Mouse (Mus musculus) megakaryocyte, embryonic 14.5 days (primary cell): Measurements from ENCODE around the gene Gbp7.

Source experiments
- FLI1 ChIP-seq: IDR thresholded peaks from 2 replicates; pipeline ENCODE4 v1.6.1; 2012; ENCODE audit warnings: low read length, inconsistent platforms, mixed read lengths
- GATA1 ChIP-seq: IDR thresholded peaks from 3 replicates; pipeline ENCODE4 v1.6.1; 2012; ENCODE audit warnings: mixed read lengths, low read length, inconsistent platforms, borderline replicate concordance

DNA sequence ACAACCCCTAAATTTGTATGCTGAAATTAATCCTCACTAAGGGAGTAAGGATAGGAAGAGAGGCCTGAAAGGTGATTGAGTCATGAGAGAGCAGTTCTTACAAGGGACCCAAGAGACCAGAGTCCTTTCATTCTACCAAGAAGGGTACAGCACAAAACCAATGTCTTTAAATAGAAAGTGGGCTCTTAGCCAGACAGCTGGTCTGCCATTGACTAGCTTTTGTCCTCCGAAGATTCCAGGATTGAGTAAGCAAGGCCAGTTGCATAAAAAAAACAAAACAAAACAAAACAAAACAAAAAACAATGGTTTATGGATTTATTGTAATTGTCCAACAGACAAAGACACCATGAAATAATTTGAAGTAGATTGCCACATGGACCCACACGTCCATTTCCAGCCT is 58.7 kb downstream of the Gbp7 start:
- no peak for TF ChIP-seq GATA1
- TF ChIP-seq FLI1 = no peak
